Mouse (Mus musculus) MN1 (cell line): ENCODE measurements around the gene Usp6nl.

Source experiments
- DNase-seq: peaks from one replicate; pipeline ENCODE4 v3.0.0-alpha.2; 2016; ENCODE audit warnings: low spot score

The Usp6nl gene

GRCm38 (mm10) chr2:6478361-6478965, 156.0 kb downstream of the Usp6nl start:
- peak; percentile 69 for DNase-seq

GRCm38 (mm10) chr2:6478966-6479391, 156.5 kb downstream of the Usp6nl start:
- peak; percentile 52 for DNase-seq

DNA sequence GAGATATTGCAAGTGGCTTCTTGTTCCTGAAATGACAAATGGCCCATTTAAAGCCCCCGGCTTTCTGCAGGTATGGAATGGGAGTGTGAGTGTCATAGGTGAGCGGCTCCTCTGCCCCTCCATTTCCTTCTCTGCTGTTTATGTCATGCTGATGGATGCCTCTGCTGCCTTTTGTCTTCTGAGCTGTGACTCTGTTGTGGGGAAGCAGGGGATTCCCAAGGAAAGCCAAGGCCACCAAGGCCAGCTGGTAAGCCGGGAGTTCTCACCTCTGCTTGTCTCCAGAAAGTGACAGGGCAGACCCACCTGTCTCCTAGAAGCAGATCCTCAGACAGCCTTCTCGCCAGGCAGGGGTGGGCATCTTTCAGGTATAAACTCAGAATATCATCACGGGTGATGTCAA, 157.2 kb downstream of the Usp6nl start:
- no peak for DNase-seq

- no peak for DNase-seq
Measured at GRCm38 (mm10) chr2:6481966-6482365, 159.5 kb downstream of the Usp6nl start.

DNA sequence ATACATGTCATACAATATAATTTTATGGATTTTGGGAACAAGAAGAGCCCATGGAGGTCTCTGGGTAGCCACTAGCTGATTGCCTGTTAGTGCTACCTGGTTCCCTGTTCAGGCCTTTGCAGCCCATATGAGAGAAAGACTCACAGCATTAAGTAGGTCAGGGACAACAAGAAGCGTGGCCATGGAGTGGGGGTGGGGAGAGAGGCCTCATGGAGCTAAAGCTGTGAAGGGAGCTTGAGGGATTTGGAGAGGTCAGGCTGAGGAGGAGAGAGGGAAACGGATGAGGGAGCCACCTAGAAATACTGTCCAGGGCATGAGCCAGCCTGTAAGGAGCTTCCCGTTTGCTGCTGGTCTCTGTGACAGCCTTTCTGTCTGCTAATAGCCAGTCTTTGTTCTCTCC, 159.9 kb downstream of the Usp6nl start:
- no peak for DNase-seq

DNA sequence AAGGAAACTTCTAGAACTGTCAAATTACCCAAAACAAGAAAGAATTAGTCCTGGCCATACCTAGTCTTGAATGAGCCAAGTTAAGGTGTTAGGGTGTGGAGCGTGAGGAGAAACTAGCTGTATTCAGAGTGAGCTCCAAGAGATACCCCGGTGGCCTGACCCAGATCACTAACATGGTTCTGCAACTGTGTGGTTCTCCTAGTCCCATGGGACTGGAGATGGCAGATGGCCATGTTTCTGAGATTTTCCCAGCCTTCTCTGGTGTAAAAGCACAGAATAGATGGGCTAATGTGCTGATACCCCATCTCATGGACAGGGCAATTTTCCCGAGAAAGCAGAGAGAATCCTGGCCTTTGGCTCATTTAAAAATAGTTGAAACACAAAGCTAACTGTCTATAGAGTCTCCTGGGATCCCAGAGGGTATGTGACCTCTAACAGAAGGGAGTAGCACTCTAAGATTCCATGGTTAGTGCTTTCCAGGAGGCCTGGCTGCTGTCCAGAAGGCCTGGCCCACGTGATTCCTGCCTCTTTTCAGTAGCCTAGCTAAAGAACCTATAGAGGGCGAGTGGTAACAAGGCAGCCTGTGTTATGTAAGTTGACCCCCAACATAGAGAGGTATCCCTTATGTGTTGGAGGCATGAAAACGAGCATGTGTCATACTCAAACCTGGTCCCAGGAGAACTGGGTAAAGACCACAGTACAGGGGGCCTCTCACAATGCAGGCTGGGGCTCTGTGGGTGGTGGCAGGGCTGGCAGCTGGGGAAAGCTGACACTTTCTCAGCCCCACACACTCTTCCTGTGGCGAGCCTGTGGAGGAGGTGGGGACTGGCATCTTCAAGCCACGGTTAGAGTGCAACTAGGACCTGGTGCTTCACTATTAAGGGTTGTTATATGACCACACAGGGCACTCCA, 160.9 kb downstream of the Usp6nl start:
- peak; percentile 52 for DNase-seq

- no peak for DNase-seq
Measured at GRCm38 (mm10) chr2:6484179-6484578, 161.7 kb downstream of the Usp6nl start.

DNA sequence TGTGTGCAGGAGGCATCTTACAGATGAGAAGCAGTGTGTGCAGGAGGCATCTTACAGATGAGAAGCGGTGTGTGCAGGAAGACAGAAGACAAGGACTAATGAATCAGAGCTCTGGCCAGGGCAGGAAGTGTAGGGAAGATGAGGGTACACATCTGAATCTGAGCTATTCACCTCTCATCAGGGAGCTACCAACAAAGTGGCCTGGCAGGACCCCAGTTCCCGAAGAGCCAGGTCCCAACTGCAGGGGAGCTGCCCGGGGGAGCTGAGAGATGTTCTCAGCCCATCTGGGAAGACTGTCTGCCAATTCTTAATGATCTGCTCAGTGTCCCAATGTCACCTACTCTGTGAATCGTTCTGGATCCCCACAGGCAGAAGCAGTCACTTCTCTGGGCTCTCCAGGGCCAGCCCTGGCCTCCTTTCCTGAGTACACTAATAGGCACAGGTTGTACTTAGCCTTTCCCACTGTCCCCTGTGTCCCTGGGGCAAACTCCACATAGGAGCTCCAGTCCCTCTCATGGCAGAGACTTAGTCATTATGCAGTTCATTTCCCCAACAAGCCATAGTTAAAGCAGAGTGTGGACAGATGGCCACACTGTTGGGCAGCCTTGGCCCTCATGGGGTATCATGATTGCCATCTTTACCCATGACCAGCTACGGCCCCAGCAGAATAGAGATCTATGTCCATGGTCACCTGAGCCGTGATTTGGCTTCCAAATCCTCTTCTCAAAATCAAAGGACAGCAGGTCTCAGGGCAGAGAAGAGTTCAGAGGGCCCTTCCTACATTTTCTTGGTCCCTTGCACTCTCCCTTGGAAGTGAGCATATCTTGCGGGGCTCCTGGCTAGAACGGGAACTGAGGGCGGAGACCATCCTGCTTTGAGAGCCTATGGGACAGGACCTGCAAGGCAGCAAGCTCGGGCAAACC, 165.4 kb downstream of the Usp6nl start:
- DNase-seq: no peak

- no peak for DNase-seq
Measured at GRCm38 (mm10) chr2:6488489-6489056, 166.1 kb downstream of the Usp6nl start.

- no peak for DNase-seq
Measured at GRCm38 (mm10) chr2:6490076-6490475, 167.6 kb downstream of the Usp6nl start.

GRCm38 (mm10) chr2:6490870-6491269, 168.4 kb downstream of the Usp6nl start:
- DNase-seq: no peak

- no peak for DNase-seq
Measured at GRCm38 (mm10) chr2:6493886-6494285, 171.4 kb downstream of the Usp6nl start.
